Mouse (Mus musculus) regulatory T cell (primary cell): ENCODE results near the gene Cldn11.

Experiments
- in situ Hi-C: fragments of 300-600 bp; cut with MboI, MseI; formaldehyde crosslinking; loops from one replicate; pipeline ENCODE4 v1.15.1; 2025; ENCODE audit warnings: high pct_unique_total_duplicates

Cldn11 gene

DNA sequence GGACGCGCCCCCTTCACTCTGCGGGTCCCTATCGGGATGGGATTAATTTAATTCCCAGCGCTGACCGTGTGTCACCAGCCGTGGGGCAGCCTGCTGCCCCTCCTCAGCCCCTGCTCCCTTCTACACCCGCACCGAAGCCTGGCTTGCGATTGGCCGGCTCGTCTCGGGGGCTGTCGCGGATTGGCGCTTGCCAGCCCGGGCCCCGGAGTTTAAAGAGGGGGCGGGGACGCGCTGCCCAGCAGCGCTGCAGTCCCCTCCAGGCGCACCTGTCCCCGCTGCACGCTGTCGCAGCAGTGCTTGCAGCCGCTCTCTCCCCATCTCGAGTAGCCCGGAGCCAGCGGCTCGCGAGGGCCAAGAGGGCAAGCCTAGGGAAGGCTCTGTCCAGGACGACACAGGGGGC is at the start of gene Cldn11:
TSS of gene Cldn11 (plus strand) at position 215 of the 400 bp plus-strand sequence.
- in situ Hi-C loops: loop anchor here (5.0 kb wide), 1 partner anchor 453 kb away; no protein-coding TSS in a partner anchor

- in situ Hi-C loops: loop anchor here (5.0 kb wide), 1 partner anchor 43 kb away; no protein-coding TSS in a partner anchor
These were observed 49.7 kb upstream of the Cldn11 start for GRCm38 (mm10) chr3:31100026-31100425.

DNA sequence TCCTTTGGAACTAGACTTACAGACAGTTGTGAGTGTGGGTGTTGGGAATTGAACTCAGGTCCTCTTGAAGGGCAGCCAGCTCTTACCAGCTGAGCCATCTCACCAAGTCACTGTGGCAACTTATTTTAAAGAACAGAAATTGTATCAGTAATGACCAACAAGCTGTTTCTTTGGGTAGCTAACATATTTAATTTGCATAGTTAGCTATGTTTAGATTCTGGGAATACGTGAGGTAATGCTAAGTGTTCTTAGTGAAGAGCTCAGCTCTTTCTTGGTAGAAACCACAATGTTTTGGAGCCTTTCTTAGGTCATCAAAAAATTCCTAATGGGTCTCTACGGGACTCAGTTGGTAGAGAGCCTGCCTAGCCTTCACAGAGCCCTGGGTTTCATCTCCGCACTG is 48.9 kb upstream of the Cldn11 start:
- in situ Hi-C loops: loop anchor here (5.0 kb wide), 1 partner anchor 44 kb away; no protein-coding TSS in a partner anchor

- in situ Hi-C loops: loop anchor here (5.0 kb wide), 1 partner anchor 48 kb away; no protein-coding TSS in a partner anchor
These were observed 44.8 kb upstream of the Cldn11 start for GRCm38 (mm10) chr3:31104936-31105335.

DNA sequence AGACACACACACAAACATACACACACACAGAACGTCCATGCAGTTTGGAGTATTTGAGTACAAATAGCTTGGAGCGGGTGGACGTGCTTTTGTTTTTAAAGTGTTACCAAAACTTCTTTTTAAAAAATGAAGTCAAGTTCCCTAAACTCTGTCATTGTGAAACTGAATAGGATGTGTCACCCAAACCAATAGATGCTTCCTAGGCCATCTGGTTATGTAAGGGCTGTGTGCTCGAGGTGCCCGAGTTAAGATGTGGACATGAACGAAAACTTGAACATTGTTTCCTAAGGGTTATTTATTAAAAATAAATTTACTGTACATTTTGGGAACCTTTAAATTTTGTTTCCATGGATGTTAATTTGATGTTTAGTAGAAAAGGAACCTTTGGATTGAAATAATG is 43.1 kb upstream of the Cldn11 start:
- in situ Hi-C loops: no loop called here

GRCm38 (mm10) chr3:31107674-31108073 is 42.0 kb upstream of the Cldn11 start:
- in situ Hi-C loops: no loop called here

DNA sequence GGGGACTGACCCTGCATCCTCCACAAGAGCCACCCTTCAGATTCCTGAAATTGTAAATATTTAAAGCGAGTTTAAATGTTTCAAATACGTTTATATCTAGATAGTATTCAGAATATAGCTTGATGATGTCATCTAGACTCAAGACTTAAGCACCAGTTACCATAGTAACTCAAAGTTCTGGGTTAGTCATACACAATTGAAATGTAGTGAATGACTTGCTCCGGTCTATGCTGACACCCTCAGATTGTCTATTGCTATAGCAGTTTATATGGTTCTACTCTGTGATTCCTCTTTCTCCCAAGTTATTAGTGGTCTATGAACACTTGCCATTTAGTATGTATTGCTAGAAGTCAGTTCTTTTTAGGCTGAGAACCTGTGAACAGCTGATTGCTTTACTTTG is 40.6 kb upstream of the Cldn11 start:
- in situ Hi-C loops: no loop called here

GRCm38 (mm10) chr3:31123098-31123497 is 26.6 kb upstream of the Cldn11 start:
- in situ Hi-C loops: no loop called here

DNA sequence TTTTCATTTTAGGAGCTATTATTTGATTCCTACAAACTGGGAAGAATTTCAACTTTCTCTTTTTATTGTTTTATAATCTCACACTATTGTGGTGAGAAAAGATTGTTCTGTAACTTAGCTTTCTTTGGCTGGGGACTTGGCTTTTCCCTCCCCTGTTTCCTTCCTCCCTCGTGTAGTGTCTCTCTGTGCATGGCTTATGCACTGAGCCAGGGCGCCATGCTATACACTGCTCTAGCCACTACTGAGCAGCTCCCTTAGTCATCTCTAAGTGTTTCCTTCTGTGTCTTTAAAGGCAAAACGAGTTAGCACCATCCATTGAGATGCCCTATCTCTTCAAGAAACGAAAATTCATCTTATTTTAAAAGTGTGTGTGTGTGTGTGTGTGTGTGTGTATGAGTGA is 23.4 kb upstream of the Cldn11 start:
- in situ Hi-C loops: no loop called here

DNA sequence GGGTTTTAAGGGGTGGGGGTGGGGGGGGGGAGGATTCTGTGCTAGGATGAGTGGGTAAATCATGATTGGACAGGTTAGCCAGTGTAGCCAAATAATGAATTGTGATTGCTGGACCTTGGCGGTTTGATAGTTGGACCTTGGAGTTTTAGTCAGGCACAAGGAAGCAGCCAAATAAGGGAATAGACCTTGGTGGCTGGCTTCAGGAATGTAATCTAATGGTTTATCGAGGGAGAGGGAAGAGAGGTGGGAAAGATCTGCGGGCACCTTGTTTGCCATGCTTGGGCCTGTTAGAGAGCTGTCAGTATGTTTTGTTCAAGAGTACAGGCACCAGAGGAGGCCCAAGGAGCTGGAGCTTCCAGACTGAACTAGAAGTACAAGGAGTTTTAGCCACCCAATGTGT is 22.9 kb upstream of the Cldn11 start:
- in situ Hi-C loops: no loop called here

GRCm38 (mm10) chr3:31129766-31130165 is 20.0 kb upstream of the Cldn11 start:
- in situ Hi-C loops: loop anchor here (5.0 kb wide), 1 partner anchor 537 kb away; no protein-coding TSS in a partner anchor

DNA sequence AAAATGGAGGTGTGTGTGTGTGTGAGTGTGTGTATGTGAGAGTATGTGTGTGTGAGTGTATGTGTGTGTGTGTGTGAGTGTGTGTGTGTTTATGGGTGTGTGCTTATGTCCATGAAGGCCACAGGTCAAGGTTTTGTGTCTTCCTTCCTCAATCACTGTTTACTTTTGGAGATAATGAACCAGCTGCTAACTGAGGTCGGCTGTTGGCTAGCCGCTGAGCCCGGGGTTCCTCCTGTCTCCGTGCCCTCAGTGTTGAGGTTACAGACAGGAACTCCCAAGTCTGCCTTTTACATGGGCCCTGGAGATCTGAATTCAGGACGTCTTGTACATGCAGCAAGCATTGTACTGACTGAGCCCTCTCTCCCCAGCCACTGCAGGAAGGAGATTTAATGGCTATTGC is 16.1 kb upstream of the Cldn11 start:
- in situ Hi-C loops: loop anchor here (5.0 kb wide), 1 partner anchor 541 kb away; no protein-coding TSS in a partner anchor

DNA sequence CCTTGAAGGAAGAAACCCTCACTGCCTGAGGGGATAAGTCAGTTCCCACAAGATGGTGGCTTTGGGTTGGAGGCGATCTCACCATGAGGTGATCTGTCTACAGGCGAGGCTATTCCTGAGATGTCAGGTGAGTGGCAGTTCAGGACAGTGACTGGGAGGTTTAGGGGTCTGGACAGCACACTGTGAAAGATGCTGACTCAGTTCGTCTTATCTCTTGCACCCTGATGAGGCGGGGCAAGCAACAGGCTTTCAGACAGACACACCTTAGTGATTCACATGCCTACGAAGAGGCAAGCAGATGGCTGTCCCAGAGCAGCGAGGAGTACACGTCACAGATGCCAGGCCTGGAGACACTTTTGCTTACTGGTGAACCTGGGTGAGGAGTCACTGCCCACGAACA is 15.5 kb upstream of the Cldn11 start:
- in situ Hi-C loops: loop anchor here (5.0 kb wide), 1 partner anchor 542 kb away; no protein-coding TSS in a partner anchor

GRCm38 (mm10) chr3:31134696-31135095 is 15.0 kb upstream of the Cldn11 start:
- in situ Hi-C loops: loop anchor here (5.0 kb wide), 2 partner anchors 87 to 542 kb away; no protein-coding TSS in a partner anchor

GRCm38 (mm10) chr3:31136591-31136990 is 13.1 kb upstream of the Cldn11 start:
- in situ Hi-C loops: loop anchor here (5.0 kb wide), 1 partner anchor 89 kb away; no protein-coding TSS in a partner anchor

- in situ Hi-C loops: loop anchor here (5.0 kb wide), 1 partner anchor 91 kb away; no protein-coding TSS in a partner anchor
These were observed 11.0 kb upstream of the Cldn11 start for GRCm38 (mm10) chr3:31138454-31139424.

- in situ Hi-C loops: no loop called here
These were observed 8.1 kb upstream of the Cldn11 start for GRCm38 (mm10) chr3:31141621-31142020.

GRCm38 (mm10) chr3:31145222-31145621 is 4.5 kb upstream of the Cldn11 start:
- in situ Hi-C loops: loop anchor here (5.0 kb wide), 1 partner anchor 457 kb away; no protein-coding TSS in a partner anchor

DNA sequence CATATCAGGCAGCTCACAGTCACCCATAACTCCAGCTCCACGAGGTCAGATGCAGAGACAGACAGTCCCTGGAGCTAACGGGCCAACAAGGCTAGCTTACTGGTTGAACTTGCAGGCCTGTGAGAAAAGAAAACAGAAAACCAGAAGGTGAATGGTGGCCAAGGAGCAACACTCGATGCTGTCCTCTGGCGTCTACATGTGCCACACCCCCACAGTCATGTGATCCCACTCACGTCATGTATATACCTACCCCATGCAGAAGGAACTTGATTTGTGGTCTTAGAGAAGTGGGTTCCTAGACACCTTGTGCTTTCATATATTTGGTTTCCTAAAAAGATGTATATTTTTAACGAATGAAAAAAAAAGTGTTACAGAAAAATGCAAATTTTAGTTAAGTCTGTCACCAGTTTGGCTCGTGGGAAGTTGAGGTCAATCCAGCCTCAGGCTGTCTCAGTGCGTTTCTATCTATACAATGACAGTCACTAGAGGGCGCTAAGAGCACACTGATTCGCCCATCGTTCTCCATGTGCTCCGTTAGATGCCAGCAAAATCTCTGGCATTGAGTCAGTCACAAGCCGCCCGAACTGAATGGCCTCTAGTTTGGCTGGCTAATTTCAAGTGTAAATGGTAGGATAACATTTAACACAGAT is 4.0 kb upstream of the Cldn11 start:
- in situ Hi-C loops: loop anchor here (5.0 kb wide), 1 partner anchor 457 kb away; no protein-coding TSS in a partner anchor

- in situ Hi-C loops: loop anchor here (5.0 kb wide), 1 partner anchor 454 kb away; no protein-coding TSS in a partner anchor
These were observed 1.1 kb upstream of the Cldn11 start for GRCm38 (mm10) chr3:31148595-31148994.

- in situ Hi-C loops: no loop called here
These were observed 2.4 kb downstream of the Cldn11 start for GRCm38 (mm10) chr3:31152108-31152507.

DNA sequence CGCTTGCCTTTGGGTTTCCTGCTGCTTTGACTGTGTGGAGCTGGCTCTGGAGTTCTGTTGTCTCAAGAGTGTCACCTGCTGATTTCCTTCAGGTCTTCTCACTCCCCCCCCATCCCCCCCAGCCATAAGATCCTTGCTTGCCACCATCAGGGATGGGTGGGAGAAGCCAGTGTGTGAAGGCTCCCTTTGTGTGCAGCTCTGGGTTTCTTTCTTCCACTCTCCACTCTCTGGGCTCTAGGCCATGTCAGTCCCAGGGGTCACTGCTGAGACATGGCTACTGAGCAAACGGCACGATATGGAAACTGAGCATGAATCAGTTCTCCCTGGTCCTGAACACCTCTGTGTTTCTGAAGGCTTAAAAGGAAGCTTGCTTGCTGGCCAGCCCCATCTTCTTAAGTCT is 6.4 kb downstream of the Cldn11 start:
- in situ Hi-C loops: no loop called here
